Mouse (Mus musculus) liver, embryonic 13.5 days (tissue): Measurements from ENCODE around the gene Atp2c2. TPM values are rescaled to one million over a fixed set of nuclear protein-coding genes. Genes with fewer than 3 reads are reported as not detected.

ENCODE experiments used
- ATAC-seq: fragments of 200-750 bp; cut with Nextera tagmentation; 2 replicates; pipeline ENCODE4 v1.8.0; 2017; ENCODE audit warnings: low read depth, mild to moderate bottlenecking, moderate number of reproducible peaks, moderate library complexity
- DNase-seq: peaks from one replicate; pipeline ENCODE4 v3.0.0; 2022
- H3K27ac ChIP-seq: fragments of 300-500 bp; sonication (generic); 2 replicates; pipeline ENCODE4 v1.5.1; 2015; ENCODE audit warnings: moderate library complexity, mild to moderate bottlenecking, inconsistent platforms
- H3K27me3 ChIP-seq: fragments of 300-500 bp; sonication (generic); 2 replicates; pipeline ENCODE4 v1.6.1; 2015; ENCODE audit warnings: mild to moderate bottlenecking, inconsistent platforms
- H3K36me3 ChIP-seq: fragments of 300-500 bp; sonication (generic); 2 replicates; pipeline ENCODE4 v1.6.1; 2015; ENCODE audit warnings: mild to moderate bottlenecking, inconsistent platforms
- H3K4me1 ChIP-seq: fragments of 300-500 bp; sonication (generic); replicated peaks from 2 replicates; pipeline ENCODE4 v1.6.1; 2015; ENCODE audit warnings: inconsistent platforms
- H3K4me2 ChIP-seq: fragments of 300-500 bp; sonication (generic); 2 replicates; pipeline ENCODE4 v1.6.1; 2015; ENCODE audit warnings: inconsistent platforms, mild to moderate bottlenecking, moderate library complexity
- H3K4me3 ChIP-seq: fragments of 300-500 bp; sonication (generic); replicated peaks from 2 replicates; pipeline ENCODE4 v1.5.1; 2015; ENCODE audit warnings: mild to moderate bottlenecking, inconsistent platforms
- H3K9ac ChIP-seq: fragments of 300-500 bp; sonication (generic); 2 replicates; pipeline ENCODE4 v1.6.1; 2015; ENCODE audit warnings: mild to moderate bottlenecking, inconsistent platforms
- H3K9me3 ChIP-seq: fragments of 300-500 bp; sonication (generic); replicated peaks from 2 replicates; pipeline ENCODE4 v1.6.1; 2016; ENCODE audit warnings: inconsistent platforms
- WGBS: fragments of 180-500 bp; shearing (Covaris S2); methylation state at CpG from one replicate; pipeline ENCODE4 v1.1.7; 2015; ENCODE audit not compliant: insufficient replicate concordance; 5-methylcytosine and 5-hydroxymethylcytosine counted together
- polyA plus RNA-seq: library from polyadenylated mRNA; unstranded; fragments of >200 nt; fragmentation: Nextera tagmentation; extraction: Ambion mirVana; gene quantifications from 2 replicates; pipeline ENCODE4 v1.2.1, GENCODE M21; 2015

Atp2c2 gene
- polyA plus RNA-seq, 1 experiment from 2014 or later, result 0.07 TPM

DNA sequence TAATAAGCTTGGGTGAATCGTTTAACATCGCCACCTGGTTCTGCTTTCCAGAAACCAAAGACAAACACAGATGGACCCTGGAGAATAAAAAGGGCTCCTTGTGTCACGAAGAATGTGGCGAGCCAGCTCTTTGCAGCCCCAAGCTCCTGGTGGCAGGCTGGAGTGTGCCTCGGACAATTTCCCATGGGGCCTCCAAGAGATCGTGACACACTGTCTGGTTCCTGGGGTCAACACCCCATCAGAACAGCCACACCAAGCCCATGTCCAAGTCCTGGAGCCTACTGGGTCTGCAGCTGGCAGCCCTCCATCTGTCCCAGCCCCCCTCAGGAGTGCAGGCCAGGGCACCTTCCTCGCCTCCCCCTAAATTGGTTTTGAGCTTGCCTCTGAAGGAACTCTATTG, 78.0 kb downstream of the Atp2c2 start:
- H3K4me1 ChIP-seq, result peaks cover 21% of the 10 kb centered on the region
- no peaks in the 10 kb centered on the region for H3K36me3 ChIP-seq
- no peaks in the 10 kb centered on the region for H3K27me3 ChIP-seq
- 33% methylated on average over 7 of the region's 7 CpGs for WGBS
- no peak for ATAC-seq
- peak overlapping the region; percentile 81 for H3K4me2 ChIP-seq
- no peaks in the 10 kb centered on the region for H3K9me3 ChIP-seq
- peak overlapping the region; percentile 76 for H3K9ac ChIP-seq
- H3K4me3 ChIP-seq, result peak overlapping the region; percentile 68
- no peak for DNase-seq
- peak overlapping the region; percentile 15; the same call in 1 of the 2 replicates for H3K27ac ChIP-seq

DNA sequence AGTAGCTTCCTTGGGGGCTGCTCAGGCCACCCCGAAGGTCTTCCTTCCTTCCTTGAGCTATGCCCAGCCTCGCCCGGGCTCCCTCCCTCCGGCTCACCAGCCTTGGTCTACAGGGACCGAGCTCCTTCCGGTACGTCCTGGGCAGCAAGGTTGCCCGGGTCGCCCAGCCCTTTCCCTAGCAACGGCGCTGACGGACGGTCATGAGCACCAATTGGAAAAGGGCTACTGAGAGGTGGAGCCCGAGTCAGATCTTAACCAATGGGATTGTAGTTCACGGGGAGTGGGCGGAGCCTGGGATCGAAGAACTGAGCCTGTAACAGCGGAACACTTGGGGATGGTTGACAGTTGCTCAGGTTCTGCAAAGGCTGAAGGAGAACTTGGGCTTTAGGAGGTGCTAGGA, 78.5 kb downstream of the Atp2c2 start, which contains the start of gene Tldc1:
Gene Tldc1 (minus strand): TSS at position 154 of the 400 bp plus-strand sequence.
- peak; percentile 99 for DNase-seq
- no peaks in the 10 kb centered on the region for H3K36me3 ChIP-seq
- peaks cover 21% of the 10 kb centered on the region for H3K4me1 ChIP-seq
- H3K27ac ChIP-seq, result peak within 1 kb of the TSS; percentile 24
- 0% methylated on average over 18 of the region's 18 CpGs for WGBS
- H3K9me3 ChIP-seq, result no peaks in the 10 kb centered on the region
- H3K27me3 ChIP-seq, result no peaks in the 10 kb centered on the region
- peak within 1 kb of the TSS; percentile 76 for H3K9ac ChIP-seq
- H3K4me3 ChIP-seq, result peak within 1 kb of the TSS; percentile 68
- peak within 1 kb of the TSS; percentile 81 for H3K4me2 ChIP-seq
- peak; percentile 98 for ATAC-seq

DNA sequence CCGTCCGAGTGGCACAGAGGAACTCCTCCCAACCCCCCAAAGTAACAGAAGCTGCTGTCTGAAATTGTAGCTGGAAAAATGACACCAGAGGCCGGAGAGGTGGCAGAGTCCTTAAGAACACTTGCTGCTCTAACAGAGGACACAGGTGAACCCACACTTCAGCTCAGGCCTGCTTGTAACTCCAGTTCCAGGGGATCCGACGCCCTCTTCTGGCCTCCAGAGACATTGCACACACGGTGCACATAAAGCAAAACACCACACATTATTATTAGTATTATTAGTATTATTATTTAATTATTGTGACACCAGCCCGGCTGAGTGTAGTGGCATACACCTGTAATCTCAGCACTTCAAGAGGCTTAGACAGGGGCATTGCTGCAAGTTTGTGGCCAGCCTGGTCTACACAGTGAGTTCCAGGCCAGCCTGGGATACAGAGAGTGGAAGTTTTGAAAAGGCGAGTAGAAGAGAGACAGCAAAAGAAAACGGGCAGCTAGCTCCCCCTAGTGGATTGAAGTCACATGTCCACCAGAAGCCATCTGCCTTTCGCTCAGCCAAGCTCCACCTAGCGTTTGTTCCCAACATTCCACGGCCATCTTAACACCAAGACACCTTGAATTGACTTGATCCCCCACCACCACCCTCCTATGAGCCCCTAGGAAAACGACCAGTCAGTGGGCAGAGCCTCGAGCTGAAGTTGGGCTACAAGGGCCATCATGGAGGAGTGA, 79.4 kb downstream of the Atp2c2 start:
- H3K4me3 ChIP-seq, result peak overlapping the region; percentile 68; the same call in 1 of the 2 replicates
- no peak overlapping the region for H3K9ac ChIP-seq
- peak overlapping the region; percentile 81 for H3K4me2 ChIP-seq
- no peaks in the 10 kb centered on the region for H3K9me3 ChIP-seq
- peaks cover 30% of the 10 kb centered on the region for H3K4me1 ChIP-seq
- H3K36me3 ChIP-seq, result no peaks in the 10 kb centered on the region
- peak; percentile 69 for DNase-seq
- no peaks in the 10 kb centered on the region for H3K27me3 ChIP-seq
- no peak for ATAC-seq
- WGBS, result 22% methylated on average over 14 of the region's 14 CpGs
- H3K27ac ChIP-seq, result peak overlapping the region; percentile 24; the same call in 1 of the 2 replicates

DNA sequence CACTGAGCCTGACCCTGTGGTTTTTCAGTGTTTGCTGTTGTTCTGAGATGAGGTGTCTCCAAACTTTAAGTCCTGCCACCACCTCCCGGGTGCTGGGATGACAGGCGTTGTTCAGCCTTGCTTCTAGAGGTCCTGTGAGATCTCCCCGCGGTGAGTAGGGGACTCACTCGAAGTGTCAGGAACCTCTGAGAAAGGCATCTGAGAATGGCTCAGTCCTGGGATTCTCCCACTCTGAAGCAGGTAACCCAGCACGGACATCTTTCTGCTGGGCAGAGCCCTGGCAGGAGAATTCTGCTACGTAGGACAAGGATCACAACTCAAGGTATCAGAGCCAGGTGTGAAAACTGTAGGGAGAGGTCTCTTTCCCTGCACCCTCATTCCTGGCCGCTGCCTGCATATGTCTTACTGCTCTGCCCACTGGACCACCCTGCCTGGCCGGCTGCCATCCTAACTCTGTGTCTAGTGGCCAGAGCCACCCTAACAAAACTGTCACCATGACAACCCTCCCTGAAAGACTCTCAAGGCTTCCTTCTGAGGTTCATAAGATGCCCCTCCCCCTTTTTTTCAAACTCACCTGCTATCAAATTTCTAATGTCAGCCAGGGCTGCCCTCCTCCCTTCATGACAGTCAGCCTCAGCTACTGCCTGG, 80.7 kb downstream of the Atp2c2 start:
- Histone ChIP-seq H3K27me3 (no peaks in the 10 kb centered on the region), H3K9ac (no peak overlapping the region), H3K36me3 (no peaks in the 10 kb centered on the region), H3K9me3 (no peaks in the 10 kb centered on the region), H3K4me1 (peaks cover 34% of the 10 kb centered on the region), H3K4me2 (no peak overlapping the region), H3K27ac (no peak overlapping the region), H3K4me3 (no peak overlapping the region)
- no peak for DNase-seq
- WGBS, result 68% methylated on average over 9 of the region's 9 CpGs
- no peak for ATAC-seq

DNA sequence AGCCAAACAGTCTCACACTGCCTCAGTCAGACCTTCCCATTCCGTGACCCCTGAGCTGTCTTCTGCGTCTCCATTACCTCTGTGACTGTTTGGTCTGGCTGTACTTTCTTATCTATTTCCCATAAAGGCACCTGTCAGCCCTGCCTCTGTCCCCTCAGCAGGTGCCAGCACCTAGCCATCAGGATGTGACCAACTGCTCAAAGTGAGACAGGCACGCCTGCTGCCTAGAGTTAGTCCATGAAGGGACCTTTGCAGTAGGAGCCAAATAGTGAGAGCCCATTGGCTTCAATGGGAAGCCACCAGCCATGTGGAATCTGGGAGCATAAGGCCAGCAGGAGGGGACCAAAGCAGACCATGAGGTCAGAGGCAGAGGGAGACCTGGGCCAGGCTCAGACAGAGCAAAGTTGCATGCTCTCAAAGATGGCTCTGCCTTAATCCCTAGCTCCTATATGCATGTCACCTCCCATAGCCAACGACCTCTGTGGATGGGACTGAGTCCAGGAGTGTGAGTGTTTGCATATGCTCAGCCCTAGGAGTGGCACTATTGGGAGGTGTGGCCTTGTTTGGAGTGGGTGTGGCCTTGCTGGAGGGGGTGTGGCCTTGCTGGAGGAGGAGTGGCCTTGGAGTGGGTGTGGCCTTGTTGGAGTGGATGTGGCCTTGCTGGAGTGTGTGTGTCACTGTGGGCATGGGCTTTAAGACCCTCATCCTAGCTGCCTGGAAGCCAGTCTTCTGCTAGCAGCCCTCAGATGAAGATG, 81.5 kb downstream of the Atp2c2 start:
- Histone ChIP-seq H3K9ac (no peak overlapping the region), H3K4me3 (no peak overlapping the region), H3K4me1 (peaks cover 34% of the 10 kb centered on the region), H3K27ac (no peak overlapping the region), H3K4me2 (no peak overlapping the region), H3K36me3 (no peaks in the 10 kb centered on the region), H3K9me3 (no peaks in the 10 kb centered on the region), H3K27me3 (no peaks in the 10 kb centered on the region)
- peak; percentile 9; the same call in 1 of the 2 replicates for ATAC-seq
- WGBS, result 51% methylated on average over 4 of the region's 4 CpGs
- peak; percentile 54 for DNase-seq

DNA sequence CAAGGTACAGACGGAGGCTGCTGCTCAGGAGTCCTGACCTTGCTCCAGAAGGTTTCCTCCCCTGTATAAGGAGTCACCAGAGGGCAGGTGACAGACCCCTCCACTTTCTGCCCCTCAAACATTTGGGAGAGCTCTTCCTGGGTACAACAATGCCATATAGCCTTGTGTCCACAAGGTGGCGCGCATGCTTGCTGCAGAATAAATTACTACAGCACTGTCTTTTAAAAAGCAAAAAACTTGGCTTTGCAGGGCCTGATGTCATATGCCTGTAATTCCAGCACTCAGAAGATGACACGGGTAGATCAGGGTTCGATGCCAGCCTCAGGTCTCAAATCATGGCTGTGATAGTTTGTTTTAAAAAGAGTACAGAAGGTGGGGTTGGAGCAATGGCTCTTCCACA, 82.9 kb downstream of the Atp2c2 start:
- WGBS, result 3% methylated on average over 5 of the region's 5 CpGs
- peak; percentile 24 for DNase-seq
- Histone ChIP-seq H3K9me3 (no peaks in the 10 kb centered on the region), H3K4me2 (no peak overlapping the region), H3K4me3 (no peak overlapping the region), H3K9ac (no peak overlapping the region), H3K27ac (no peak overlapping the region), H3K36me3 (no peaks in the 10 kb centered on the region), H3K4me1 (peaks cover 32% of the 10 kb centered on the region), H3K27me3 (no peaks in the 10 kb centered on the region)
- ATAC-seq, result no peak

DNA sequence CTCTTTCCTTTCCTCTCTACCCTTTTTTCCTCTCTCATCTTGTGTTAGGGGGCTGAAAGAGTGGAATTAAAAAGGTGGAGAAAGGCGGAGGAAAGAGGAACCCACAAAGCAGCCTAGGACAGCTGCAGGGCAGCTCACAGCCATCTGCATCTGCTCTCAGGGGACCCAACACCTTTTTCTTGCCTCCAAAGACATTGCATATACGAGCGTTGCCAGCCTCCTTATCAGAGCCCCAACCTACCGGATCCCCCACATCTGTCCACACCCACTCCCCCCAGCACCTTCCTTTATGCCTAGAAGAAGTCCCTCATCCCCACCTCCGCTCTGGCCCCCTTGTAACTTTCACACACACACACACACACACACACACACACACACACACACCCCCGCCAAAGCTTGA, 83.8 kb downstream of the Atp2c2 start:
- Histone ChIP-seq H3K36me3 (no peaks in the 10 kb centered on the region), H3K27me3 (no peaks in the 10 kb centered on the region), H3K9me3 (no peaks in the 10 kb centered on the region), H3K27ac (no peak overlapping the region), H3K4me1 (peaks cover 31% of the 10 kb centered on the region), H3K4me2 (no peak overlapping the region), H3K4me3 (no peak overlapping the region), H3K9ac (no peak overlapping the region)
- WGBS, result 37% methylated on average over 6 of the region's 6 CpGs
- DNase-seq (no peak), ATAC-seq (no peak)

DNA sequence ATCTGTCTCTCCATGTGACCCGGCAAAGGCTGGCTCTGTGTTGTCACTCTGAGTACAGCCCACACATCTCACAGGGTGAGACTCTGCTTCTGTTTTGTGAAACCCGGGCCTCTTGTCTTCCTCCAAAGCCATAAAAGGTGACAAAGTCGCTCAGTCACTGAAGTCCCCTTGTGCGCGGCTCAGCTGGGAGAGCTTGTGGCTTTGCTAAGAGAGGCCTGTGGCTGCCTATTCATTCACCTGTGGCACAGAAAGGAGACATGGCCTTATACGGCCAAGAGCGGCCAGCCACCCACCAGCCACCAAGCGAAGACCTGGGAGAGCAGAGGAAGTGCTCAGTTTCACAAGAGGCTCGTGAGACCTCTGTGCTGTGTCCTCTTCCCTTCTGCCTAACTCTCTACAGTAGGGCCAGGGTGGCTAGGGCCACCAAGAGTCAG, 84.3 kb downstream of the Atp2c2 start:
- 34% methylated on average over 9 of the region's 9 CpGs for WGBS
- Histone ChIP-seq H3K9me3 (no peaks in the 10 kb centered on the region), H3K27me3 (no peaks in the 10 kb centered on the region), H3K27ac (no peak overlapping the region), H3K4me3 (no peak overlapping the region), H3K9ac (no peak overlapping the region), H3K36me3 (no peaks in the 10 kb centered on the region), H3K4me2 (no peak overlapping the region), H3K4me1 (peaks cover 25% of the 10 kb centered on the region)
- DNase-seq (no peak), ATAC-seq (no peak)

DNA sequence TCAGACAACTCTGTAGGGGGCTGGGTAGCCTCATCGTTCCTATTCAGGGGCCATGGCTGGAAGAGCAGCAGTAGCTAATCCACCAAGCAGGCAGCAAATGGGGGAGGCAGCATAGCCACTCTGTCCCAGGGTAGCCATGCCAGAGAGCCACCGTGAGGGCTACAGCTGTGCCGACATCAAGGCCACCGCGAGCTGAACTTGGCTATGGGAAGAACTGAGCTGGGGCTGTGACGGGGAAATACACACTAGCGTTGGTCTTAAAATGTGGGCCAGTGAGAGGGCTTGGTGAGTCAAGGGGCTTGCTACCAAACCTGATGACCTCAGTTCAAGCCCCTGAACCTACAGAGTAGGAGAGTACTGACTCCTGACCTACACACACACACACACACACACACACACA, 84.9 kb downstream of the Atp2c2 start:
- H3K9ac ChIP-seq, result no peak overlapping the region
- H3K4me2 ChIP-seq, result no peak overlapping the region
- WGBS, result 73% methylated on average over 7 of the region's 7 CpGs
- H3K4me3 ChIP-seq, result no peak overlapping the region
- H3K27ac ChIP-seq, result no peak overlapping the region
- H3K9me3 ChIP-seq, result no peaks in the 10 kb centered on the region
- no peak for DNase-seq
- H3K27me3 ChIP-seq, result no peaks in the 10 kb centered on the region
- no peaks in the 10 kb centered on the region for H3K36me3 ChIP-seq
- ATAC-seq, result no peak
- peaks cover 24% of the 10 kb centered on the region for H3K4me1 ChIP-seq

DNA sequence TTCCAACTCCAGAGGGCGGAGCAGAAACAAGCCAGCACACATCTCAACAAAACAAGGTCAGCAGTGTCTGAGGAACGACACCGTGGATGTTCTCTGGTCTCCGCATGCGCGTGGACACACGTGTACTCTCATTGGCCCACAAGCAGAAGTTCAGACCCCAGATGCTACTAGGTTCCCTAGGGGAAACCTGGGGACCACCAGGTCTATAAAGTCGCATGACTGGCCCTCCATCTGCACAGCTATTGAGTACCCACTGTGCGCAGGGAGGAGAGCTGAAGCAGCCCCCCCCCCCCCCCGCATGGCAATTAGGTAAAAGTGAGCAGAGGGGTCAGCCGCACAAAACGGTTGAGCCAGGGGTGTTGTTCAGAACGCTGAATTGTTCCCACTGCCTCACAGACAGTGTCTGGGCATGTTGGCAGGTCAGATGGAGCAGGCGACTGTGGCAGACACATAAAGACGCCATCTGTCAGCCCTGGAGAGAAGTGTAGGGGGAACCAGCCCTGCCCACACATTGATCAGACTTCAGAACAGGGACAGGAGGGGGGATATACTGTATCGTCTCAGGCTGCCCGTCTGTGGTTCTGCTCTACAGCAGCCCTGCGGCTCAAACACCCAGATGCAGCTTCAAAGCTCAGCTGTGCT, 86.1 kb downstream of the Atp2c2 start:
- peaks cover 33% of the 10 kb centered on the region for H3K4me1 ChIP-seq
- H3K27ac ChIP-seq, result no peak overlapping the region
- no peak overlapping the region for H3K9ac ChIP-seq
- H3K27me3 ChIP-seq, result no peaks in the 10 kb centered on the region
- no peak for DNase-seq
- WGBS, result 62% methylated on average over 18 of the region's 18 CpGs
- no peak overlapping the region for H3K4me3 ChIP-seq
- no peaks in the 10 kb centered on the region for H3K36me3 ChIP-seq
- ATAC-seq, result no peak
- H3K4me2 ChIP-seq, result no peak overlapping the region
- no peaks in the 10 kb centered on the region for H3K9me3 ChIP-seq

DNA sequence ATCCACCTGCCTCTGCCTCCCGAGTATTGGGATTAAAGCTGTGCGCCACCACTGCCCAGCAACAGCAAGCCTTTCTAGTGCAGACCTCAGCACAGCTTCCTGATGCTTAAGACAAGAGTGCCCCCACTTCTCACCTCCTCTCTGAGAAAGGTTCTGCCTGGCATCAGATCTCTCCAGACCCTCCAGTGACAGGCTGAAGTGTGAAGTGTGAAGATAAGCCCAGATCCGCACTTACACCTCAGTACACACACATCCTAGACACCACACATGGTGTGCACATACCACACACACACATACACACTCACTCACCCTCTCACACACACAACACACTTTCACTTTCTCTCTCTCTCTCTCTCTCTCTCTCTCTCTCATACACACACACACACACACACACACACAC, 87.1 kb downstream of the Atp2c2 start:
- Histone ChIP-seq H3K9me3 (no peaks in the 10 kb centered on the region), H3K4me1 (peaks cover 42% of the 10 kb centered on the region), H3K36me3 (no peaks in the 10 kb centered on the region), H3K9ac (no peak overlapping the region), H3K4me3 (no peak overlapping the region), H3K27ac (no peak overlapping the region), H3K27me3 (no peaks in the 10 kb centered on the region), H3K4me2 (no peak overlapping the region)
- ATAC-seq, result no peak
- WGBS, result 42% methylated on average over 3 of the region's 3 CpGs
- no peak for DNase-seq
